Mouse (Mus musculus) kidney, postnatal 4 days (tissue): Measurements from ENCODE around the gene Lrmda.

Source experiments
- DNase-seq, 2 experiments: peaks; one replicate each; pipeline ENCODE4 v3.0.0; 2021; ENCODE audit warnings: mixed read lengths in 2 of 2

Lrmda gene

GRCm38 (mm10) chr14:22597508-22597907 is 578.0 kb downstream of the Lrmda start:
- DNase-seq: no peak

- DNase-seq: no peak
Observed at GRCm38 (mm10) chr14:22598638-22599037, 579.1 kb downstream of the Lrmda start.

- no peak for DNase-seq
Observed at GRCm38 (mm10) chr14:22600166-22600565, 580.7 kb downstream of the Lrmda start.

GRCm38 (mm10) chr14:22602308-22602707 is 582.8 kb downstream of the Lrmda start:
- DNase-seq: no peak

- DNase-seq: no peak
Observed at GRCm38 (mm10) chr14:22608599-22608998, 589.1 kb downstream of the Lrmda start.

- DNase-seq: peak in 1 of 2 experiments; percentile 55
Observed at GRCm38 (mm10) chr14:22609261-22610245, 590.0 kb downstream of the Lrmda start.

- DNase-seq: no peak
Observed at GRCm38 (mm10) chr14:22611011-22611410, 591.5 kb downstream of the Lrmda start.

GRCm38 (mm10) chr14:22620191-22620590 is 600.7 kb downstream of the Lrmda start:
- DNase-seq: no peak

GRCm38 (mm10) chr14:22621941-22622340 is 602.4 kb downstream of the Lrmda start:
- no peak for DNase-seq

GRCm38 (mm10) chr14:22627105-22627829 is 607.8 kb downstream of the Lrmda start:
- peak; percentile 41 to 63 for DNase-seq

GRCm38 (mm10) chr14:22630361-22630867 is 610.9 kb downstream of the Lrmda start:
- DNase-seq: no peak

GRCm38 (mm10) chr14:22633612-22634011 is 614.1 kb downstream of the Lrmda start:
- DNase-seq: peak; percentile 44 to 62

- DNase-seq: no peak
Observed at GRCm38 (mm10) chr14:22643494-22643893, 624.0 kb downstream of the Lrmda start.

- DNase-seq: peak in 1 of 2 experiments; percentile 41
Observed at GRCm38 (mm10) chr14:22647879-22648611, 628.5 kb downstream of the Lrmda start.

GRCm38 (mm10) chr14:22649411-22649911 is 629.9 kb downstream of the Lrmda start:
- DNase-seq: no peak

GRCm38 (mm10) chr14:22649985-22650984 is 630.8 kb downstream of the Lrmda start:
- peak; percentile 31 to 53 for DNase-seq

GRCm38 (mm10) chr14:22651131-22651952 is 631.8 kb downstream of the Lrmda start:
- peak; percentile 34 to 55 for DNase-seq

GRCm38 (mm10) chr14:22662496-22662895 is 643.0 kb downstream of the Lrmda start:
- no peak for DNase-seq

- DNase-seq: no peak
Observed at GRCm38 (mm10) chr14:22666437-22666836, 646.9 kb downstream of the Lrmda start.

- no peak for DNase-seq
Observed at GRCm38 (mm10) chr14:22668302-22668701, 648.8 kb downstream of the Lrmda start.
